Mouse (Mus musculus) neural tube, embryonic 12.5 days (tissue): ENCODE results near the gene Rap1gap2. TPM values are rescaled to one million over a fixed set of nuclear protein-coding genes. Genes with fewer than 3 reads are reported as not detected.

ENCODE experiments used
- ATAC-seq: fragments of 200-750 bp; cut with Nextera tagmentation; 2 replicates; pipeline ENCODE4 v1.8.0; 2017; ENCODE audit warnings: low read depth, mild to moderate bottlenecking, moderate TSS enrichment, moderate library complexity; ENCODE audit not compliant: low FRiP score
- H3K27ac ChIP-seq: fragments of 300-500 bp; sonication (generic); 2 replicates; pipeline ENCODE4 v1.5.1; 2016
- H3K27me3 ChIP-seq: fragments of 300-500 bp; sonication (generic); replicated peaks from 2 replicates; pipeline ENCODE4 v1.6.1; 2016; ENCODE audit warnings: mild to moderate bottlenecking
- H3K36me3 ChIP-seq: fragments of 300-500 bp; sonication (generic); 2 replicates; pipeline ENCODE4 v1.6.1; 2016; ENCODE audit warnings: mild to moderate bottlenecking
- H3K4me1 ChIP-seq: fragments of 300-500 bp; sonication (generic); 2 replicates; pipeline ENCODE4 v1.6.1; 2016
- H3K4me2 ChIP-seq: fragments of 300-500 bp; sonication (generic); replicated peaks from 2 replicates; pipeline ENCODE4 v1.6.1; 2016; ENCODE audit warnings: mild to moderate bottlenecking
- H3K4me3 ChIP-seq: fragments of 300-500 bp; sonication (generic); 2 replicates; pipeline ENCODE4 v1.5.1; 2016
- H3K9ac ChIP-seq: fragments of 300-500 bp; sonication (generic); 2 replicates; pipeline ENCODE4 v1.6.1; 2016; ENCODE audit warnings: mild to moderate bottlenecking
- H3K9me3 ChIP-seq: fragments of 300-500 bp; sonication (generic); 2 replicates; pipeline ENCODE4 v1.6.1; 2016; ENCODE audit warnings: mild to moderate bottlenecking
- WGBS: fragments of 180-500 bp; shearing (Covaris S2); methylation state at CpG from one replicate; pipeline ENCODE4 v1.1.7; 2016; 5-methylcytosine and 5-hydroxymethylcytosine counted together
- polyA plus RNA-seq: library from polyadenylated mRNA; unstranded; fragments of >200 nt; fragmentation: Nextera tagmentation; extraction: Ambion mirVana; gene quantifications from 2 replicates; pipeline ENCODE4 v1.2.1, GENCODE M21; 2016

Rap1gap2 gene
- polyA plus RNA-seq, 1 experiment from 2014 or later: 10.1 TPM

GRCm38 (mm10) chr11:74429798-74430529 is 180.8 kb downstream of the Rap1gap2 start:
- H3K9ac ChIP-seq: no peak overlapping the region
- H3K27ac ChIP-seq: no peak overlapping the region
- H3K27me3 ChIP-seq: 0 out of 2 replicates have a peak, but pooled peaks cover 3% of the 10 kb centered on the region
- H3K36me3 ChIP-seq: no peaks in the 10 kb centered on the region
- ATAC-seq: no peak
- H3K9me3 ChIP-seq: no peaks in the 10 kb centered on the region
- no peak overlapping the region for H3K4me2 ChIP-seq
- WGBS: 41% methylated on average over 11 of the region's 11 CpGs
- H3K4me1 ChIP-seq: peaks cover 4% of the 10 kb centered on the region; the same call in 1 of the 2 replicates
- H3K4me3 ChIP-seq: no peak overlapping the region

GRCm38 (mm10) chr11:74426306-74426705 is 184.4 kb downstream of the Rap1gap2 start:
- Histone ChIP-seq H3K9me3 (no peaks in the 10 kb centered on the region), H3K27me3 (0 out of 2 replicates have a peak, but pooled peaks cover 3% of the 10 kb centered on the region), H3K4me3 (no peak overlapping the region), H3K9ac (no peak overlapping the region), H3K36me3 (no peaks in the 10 kb centered on the region), H3K4me1 (peaks cover 4% of the 10 kb centered on the region; the same call in 1 of the 2 replicates), H3K4me2 (no peak overlapping the region), H3K27ac (no peak overlapping the region)
- WGBS: 89% methylated on average over 5 of the region's 5 CpGs
- no peak for ATAC-seq

GRCm38 (mm10) chr11:74422019-74422418 is 188.7 kb downstream of the Rap1gap2 start:
- no peaks in the 10 kb centered on the region for H3K9me3 ChIP-seq
- no peak overlapping the region for H3K4me3 ChIP-seq
- no peak overlapping the region for H3K27ac ChIP-seq
- no peak overlapping the region for H3K9ac ChIP-seq
- no peak for ATAC-seq
- H3K4me1 ChIP-seq: no peaks in the 10 kb centered on the region
- WGBS: 95% methylated on average over 6 of the region's 6 CpGs
- H3K27me3 ChIP-seq: no peaks in the 10 kb centered on the region
- H3K4me2 ChIP-seq: no peak overlapping the region
- H3K36me3 ChIP-seq: no peaks in the 10 kb centered on the region

- no peaks in the 10 kb centered on the region for H3K36me3 ChIP-seq
- no peak overlapping the region for H3K4me3 ChIP-seq
- H3K27me3 ChIP-seq: no peaks in the 10 kb centered on the region
- no peaks in the 10 kb centered on the region for H3K4me1 ChIP-seq
- no peak overlapping the region for H3K4me2 ChIP-seq
- no peak overlapping the region for H3K9ac ChIP-seq
- WGBS: 85% methylated on average over 4 of the region's 4 CpGs
- no peaks in the 10 kb centered on the region for H3K9me3 ChIP-seq
- no peak overlapping the region for H3K27ac ChIP-seq
- ATAC-seq: no peak
These were observed 189.6 kb downstream of the Rap1gap2 start for GRCm38 (mm10) chr11:74421151-74421550.

- WGBS: 86% methylated on average over 4 of the region's 4 CpGs
- Histone ChIP-seq H3K9me3 (no peaks in the 10 kb centered on the region), H3K4me1 (no peaks in the 10 kb centered on the region)
These were observed 191.1 kb downstream of the Rap1gap2 start for GRCm38 (mm10) chr11:74419601-74420000.

GRCm38 (mm10) chr11:74415736-74416135 is 195.0 kb downstream of the Rap1gap2 start:
- no peaks in the 10 kb centered on the region for H3K9me3 ChIP-seq
- 87% methylated on average over 12 of the region's 12 CpGs for whole genome bisulfite sequencing
- H3K4me3 ChIP-seq: no peak overlapping the region
- H3K4me1 ChIP-seq: 0 out of 2 replicates have a peak, but pooled peaks cover 4% of the 10 kb centered on the region
- H3K27ac ChIP-seq: no peak overlapping the region
- H3K4me2 ChIP-seq: no peak overlapping the region
- no peaks in the 10 kb centered on the region for H3K36me3 ChIP-seq
- ATAC-seq: no peak
- H3K9ac ChIP-seq: no peak overlapping the region
- no peaks in the 10 kb centered on the region for H3K27me3 ChIP-seq

More at GRCm38 (mm10) chr11:74419601-74420000, 191.1 kb downstream of the Rap1gap2 start:
- H3K27me3 ChIP-seq: no peaks in the 10 kb centered on the region
- H3K27ac ChIP-seq: no peak overlapping the region
- H3K4me2 ChIP-seq: no peak overlapping the region
- H3K9ac ChIP-seq: no peak overlapping the region
- H3K36me3 ChIP-seq: no peaks in the 10 kb centered on the region
- H3K4me3 ChIP-seq: no peak overlapping the region
- ATAC-seq: no peak

- Histone ChIP-seq H3K27ac (no peak overlapping the region), H3K36me3 (no peaks in the 10 kb centered on the region), H3K27me3 (no peaks in the 10 kb centered on the region), H3K4me2 (no peak overlapping the region), H3K4me3 (no peak overlapping the region), H3K4me1 (peaks cover 19% of the 10 kb centered on the region), H3K9ac (no peak overlapping the region), H3K9me3 (no peaks in the 10 kb centered on the region)
- WGBS: 82% methylated on average over 9 of the region's 9 CpGs
- no peak for ATAC-seq
These were observed 196.6 kb downstream of the Rap1gap2 start for GRCm38 (mm10) chr11:74414112-74414511.

- Histone ChIP-seq H3K27ac (no peak overlapping the region), H3K9me3 (no peaks in the 10 kb centered on the region), H3K4me2 (no peak overlapping the region), H3K4me3 (no peak overlapping the region), H3K4me1 (peaks cover 25% of the 10 kb centered on the region), H3K36me3 (no peaks in the 10 kb centered on the region), H3K9ac (no peak overlapping the region), H3K27me3 (no peaks in the 10 kb centered on the region)
- ATAC-seq: no peak
- WGBS: 77% methylated on average over 3 of the region's 3 CpGs
These were observed 197.2 kb downstream of the Rap1gap2 start for GRCm38 (mm10) chr11:74413449-74413972.

- Histone ChIP-seq H3K9me3 (no peaks in the 10 kb centered on the region), H3K27me3 (no peaks in the 10 kb centered on the region), H3K27ac (no peak overlapping the region), H3K4me2 (no peak overlapping the region), H3K4me1 (peaks cover 25% of the 10 kb centered on the region), H3K36me3 (no peaks in the 10 kb centered on the region), H3K9ac (no peak overlapping the region), H3K4me3 (no peak overlapping the region)
- no peak for ATAC-seq
- WGBS: 73% methylated on average over 3 of the region's 3 CpGs
These were observed 198.3 kb downstream of the Rap1gap2 start for GRCm38 (mm10) chr11:74412462-74412861.

- ATAC-seq: no peak
- Histone ChIP-seq H3K9ac (no peak overlapping the region), H3K4me3 (no peak overlapping the region), H3K9me3 (no peaks in the 10 kb centered on the region), H3K36me3 (no peaks in the 10 kb centered on the region), H3K4me1 (peaks cover 25% of the 10 kb centered on the region), H3K4me2 (no peak overlapping the region), H3K27ac (no peak overlapping the region), H3K27me3 (no peaks in the 10 kb centered on the region)
- 68% methylated on average over 3 of the region's 3 CpGs for WGBS
These were observed 198.8 kb downstream of the Rap1gap2 start for GRCm38 (mm10) chr11:74411943-74412342.

- H3K9ac ChIP-seq: no peak overlapping the region
These were observed 200.9 kb downstream of the Rap1gap2 start for GRCm38 (mm10) chr11:74409757-74410174.

GRCm38 (mm10) chr11:74409447-74409754 is 201.3 kb downstream of the Rap1gap2 start:
- Histone ChIP-seq H3K27ac (peak overlapping the region; percentile 22; the same call in 1 of the 2 replicates), H3K27me3 (no peaks in the 10 kb centered on the region), H3K4me3 (no peak overlapping the region), H3K4me1 (peaks cover 25% of the 10 kb centered on the region), H3K4me2 (no peak overlapping the region), H3K9ac (no peak overlapping the region), H3K9me3 (no peaks in the 10 kb centered on the region), H3K36me3 (no peaks in the 10 kb centered on the region)
- peak; percentile 45; the same call in 1 of the 2 replicates for ATAC-seq
- 73% methylated on average over 5 of the region's 5 CpGs for WGBS

More at GRCm38 (mm10) chr11:74409757-74410174, 200.9 kb downstream of the Rap1gap2 start:
- 78% methylated on average over 4 of the region's 4 CpGs for WGBS
- H3K4me1 ChIP-seq: peaks cover 25% of the 10 kb centered on the region
- H3K4me3 ChIP-seq: no peak overlapping the region
- peak overlapping the region; percentile 22; the same call in 1 of the 2 replicates for H3K27ac ChIP-seq
- ATAC-seq: peak; percentile 27; the same call in 1 of the 2 replicates
- H3K36me3 ChIP-seq: no peaks in the 10 kb centered on the region
- no peaks in the 10 kb centered on the region for H3K27me3 ChIP-seq
- no peak overlapping the region for H3K4me2 ChIP-seq
- no peaks in the 10 kb centered on the region for H3K9me3 ChIP-seq
